Mouse (Mus musculus) right cerebral cortex, adult 2 months (tissue): ENCODE measurements around the gene Ppp1ca.

ENCODE experiments used
- DNase-seq, 2 experiments: peaks; one replicate each; pipeline ENCODE4 v3.0.0; 2021 to 2022; ENCODE audit warnings: low spot score in 2 of 2

The Ppp1ca gene

DNA sequence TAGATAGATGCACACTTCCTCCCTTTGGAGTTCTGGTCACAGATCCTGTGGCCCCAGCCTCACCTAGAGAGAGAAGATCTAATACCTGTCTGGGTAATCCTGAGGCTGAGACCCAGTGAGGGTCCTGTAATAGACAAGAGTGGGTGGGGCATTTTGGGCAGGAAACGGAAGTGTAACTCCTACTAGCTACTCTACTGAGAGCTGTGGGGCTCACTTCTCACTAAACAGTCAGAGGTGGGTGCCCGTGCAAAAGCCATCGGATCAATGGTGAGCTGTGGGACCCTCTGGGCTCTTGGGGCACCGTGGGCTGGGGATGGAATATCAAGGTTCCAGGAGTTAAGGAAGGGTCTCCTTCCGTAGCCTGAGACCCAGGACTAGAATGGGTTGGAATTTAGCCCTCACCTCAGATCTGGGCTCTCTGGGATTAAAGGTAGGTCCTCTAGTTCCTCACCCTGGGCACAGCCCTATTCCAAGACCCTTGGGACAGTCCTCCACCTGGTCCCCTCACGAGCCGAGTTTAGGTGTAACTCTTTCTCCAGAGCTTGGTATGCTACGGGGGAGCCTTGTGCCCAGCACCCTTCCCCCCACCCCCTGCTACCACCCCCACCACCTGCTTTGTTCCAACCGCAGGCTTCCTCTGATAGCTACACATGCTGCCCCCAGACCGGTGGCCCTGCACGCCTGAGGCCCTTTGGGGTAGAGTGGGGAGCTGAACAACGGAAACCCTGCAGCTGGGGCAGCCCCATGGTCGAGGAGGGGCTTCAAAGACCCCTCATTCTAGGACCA, 37.2 kb upstream of the Ppp1ca start:
- no peak for DNase-seq

DNA sequence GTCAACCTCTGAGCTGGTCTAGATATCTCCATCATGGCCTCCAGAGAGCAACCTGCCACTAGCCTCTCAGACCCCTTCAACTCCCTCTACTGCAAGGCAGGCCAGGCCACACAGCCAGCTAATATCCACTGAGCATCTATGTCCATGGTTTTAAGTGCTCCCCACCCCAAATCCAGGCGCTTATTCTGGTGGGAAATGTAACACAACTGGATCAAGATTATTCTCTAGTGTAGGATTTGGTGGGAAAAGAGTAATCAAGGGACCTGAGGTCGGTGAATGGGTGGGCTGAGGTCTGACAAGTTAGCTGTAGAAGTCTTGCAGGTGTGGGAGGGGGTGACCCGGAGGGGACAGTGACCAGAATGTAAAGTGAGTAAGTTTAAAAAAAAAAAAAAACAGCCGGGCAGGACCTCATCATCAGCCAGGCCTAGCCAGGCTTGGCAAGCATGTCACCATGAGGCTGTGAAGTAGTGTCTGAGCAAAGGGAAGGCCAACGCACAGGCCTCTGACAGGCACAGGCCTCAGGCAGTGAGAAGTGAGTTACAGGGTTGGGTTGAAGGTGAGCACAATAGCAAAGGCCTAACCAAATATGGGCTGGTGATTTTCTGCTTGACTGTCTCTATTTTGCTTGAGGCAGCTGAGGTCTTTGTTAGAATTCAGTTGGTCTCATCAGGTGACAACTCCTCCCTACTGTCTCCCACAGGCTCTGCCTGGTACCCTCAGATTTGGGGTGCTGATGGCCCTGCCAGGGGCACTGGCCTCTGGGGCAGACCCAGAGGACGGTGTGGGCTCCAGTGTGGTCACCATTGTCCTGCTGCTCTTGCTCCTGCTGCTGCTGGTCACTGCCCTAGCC, 36.4 kb upstream of the Ppp1ca start:
- DNase-seq = no peak

DNA sequence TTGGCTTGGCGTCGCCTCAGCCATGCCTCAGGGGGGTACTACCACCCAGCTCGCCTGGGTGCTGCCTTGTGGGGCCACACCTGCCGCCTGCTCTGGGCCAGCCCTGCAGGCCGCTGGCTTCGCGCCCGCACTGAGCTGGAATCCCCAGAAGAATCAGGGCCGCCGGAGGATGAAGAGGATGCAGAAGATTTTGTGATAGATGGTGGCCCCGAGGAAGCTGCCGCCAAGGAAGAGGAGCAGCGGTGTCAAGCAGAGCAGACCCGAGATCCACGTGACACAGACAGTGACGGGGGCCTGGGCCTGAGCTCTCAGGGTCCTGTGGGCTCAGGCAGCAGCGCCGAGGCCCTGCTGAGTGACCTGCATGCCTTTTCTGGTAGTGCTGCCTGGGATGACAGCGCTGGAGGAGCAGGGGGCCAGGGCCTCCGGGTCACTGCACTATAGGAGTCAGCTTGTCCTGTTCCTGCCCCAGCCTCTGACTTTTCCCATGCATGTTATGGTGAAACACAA, 35.7 kb upstream of the Ppp1ca start:
- no peak for DNase-seq

DNA sequence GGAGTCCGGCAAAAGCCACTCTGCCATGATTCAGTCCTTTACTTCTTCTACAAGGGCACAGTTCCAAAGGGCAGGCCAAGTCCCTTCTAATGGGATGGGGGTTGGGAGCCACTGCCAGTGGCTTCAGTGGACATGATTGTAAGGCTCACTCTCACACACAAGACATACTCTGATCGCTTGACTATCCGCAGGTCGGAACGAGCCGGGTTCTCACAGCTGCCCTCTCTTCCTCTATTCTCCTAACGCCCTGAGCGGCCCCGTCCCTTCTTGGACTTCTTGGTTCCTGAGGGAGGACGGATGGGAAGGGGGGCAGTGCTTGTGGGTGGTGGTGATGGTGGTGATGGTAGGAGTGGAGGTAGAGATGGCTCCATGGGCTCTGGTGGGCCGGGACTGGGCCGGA, 35.1 kb upstream of the Ppp1ca start:
- DNase-seq = no peak

DNA sequence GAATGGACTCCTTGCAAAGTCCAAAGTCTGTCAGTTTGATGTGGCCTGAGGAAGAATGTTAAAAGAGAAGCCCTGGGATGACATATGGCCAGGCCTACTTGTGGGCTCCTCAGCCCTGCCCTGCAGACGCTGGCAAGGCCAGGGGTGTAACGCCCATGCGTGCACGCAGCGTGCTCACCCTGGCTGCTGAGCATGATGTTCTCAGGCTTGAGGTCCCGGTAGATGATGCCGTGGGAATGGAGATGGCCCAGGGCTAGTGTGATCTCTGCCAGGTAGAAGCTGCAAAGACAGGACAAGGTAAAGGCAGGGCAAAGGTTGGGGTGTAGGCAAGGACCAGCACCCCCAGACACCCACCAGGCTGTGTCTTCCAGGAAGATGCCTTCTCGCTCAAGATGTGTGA, 32.8 kb upstream of the Ppp1ca start:
- no peak for DNase-seq

DNA sequence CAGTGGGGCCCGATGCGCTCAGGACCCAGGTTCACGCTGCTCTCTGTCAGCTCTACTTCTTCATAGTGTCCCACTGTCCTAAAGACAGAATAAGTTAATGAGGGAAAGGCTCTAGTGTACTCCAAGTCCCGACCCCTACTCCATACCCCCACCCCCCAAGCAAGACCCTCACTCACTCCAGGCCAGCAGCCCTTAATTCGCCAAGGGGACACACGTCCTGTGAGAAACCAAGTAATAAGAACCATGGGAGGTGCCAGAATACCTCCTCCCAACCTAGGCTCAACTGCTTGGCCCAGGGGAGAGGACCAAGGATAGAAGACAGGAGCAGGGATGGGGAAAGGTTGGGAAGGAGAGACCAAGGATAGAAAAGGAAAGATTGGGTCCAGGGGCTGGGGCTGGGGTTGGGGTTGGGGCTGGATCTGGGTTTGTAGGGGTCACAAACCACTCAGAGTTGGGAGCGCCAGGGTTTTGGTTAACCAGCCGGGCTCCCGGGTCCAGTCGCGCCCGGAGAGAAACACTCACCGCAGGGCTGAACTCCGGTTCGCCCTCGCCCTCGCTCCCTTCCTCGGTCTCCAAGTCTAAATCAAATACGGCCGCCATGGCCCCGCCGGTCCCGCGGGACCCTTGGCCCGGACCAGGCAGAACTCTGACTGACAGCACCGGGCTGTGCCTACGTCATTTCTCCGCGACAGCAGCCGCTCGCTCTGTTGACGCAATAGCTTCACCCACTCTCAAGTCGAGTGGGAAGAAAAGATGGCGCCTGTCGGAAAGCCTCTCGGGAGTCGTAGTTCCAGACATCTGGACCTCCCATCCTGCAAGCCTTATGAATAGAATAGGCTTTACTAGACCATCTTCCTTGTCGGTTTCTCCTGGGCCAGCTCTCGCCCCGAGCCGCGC, 29.0 kb upstream of the Ppp1ca start, which contains the start of gene Rps6kb2:
Rps6kb2 (minus strand) TSS at position 709 of the 897 bp plus-strand sequence.
- DNase-seq = peak; percentile 99

DNA sequence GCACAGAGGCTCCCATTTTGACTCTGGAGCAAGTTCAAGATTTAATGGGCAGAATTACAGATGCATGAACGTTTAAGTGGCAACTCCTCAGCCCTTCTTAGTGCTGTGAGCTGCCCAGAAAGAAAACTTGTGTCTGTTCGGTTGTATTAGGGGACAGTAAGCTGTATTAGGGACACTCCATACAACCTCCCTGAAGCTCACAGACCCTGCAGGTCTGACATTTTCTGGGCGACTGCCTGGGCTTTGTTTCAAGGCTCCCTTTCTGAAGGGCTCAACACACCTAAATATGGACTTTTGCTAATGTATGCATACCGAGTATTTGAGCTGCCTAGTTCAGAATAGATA, 28.4 kb upstream of the Ppp1ca start:
- no peak for DNase-seq

DNA sequence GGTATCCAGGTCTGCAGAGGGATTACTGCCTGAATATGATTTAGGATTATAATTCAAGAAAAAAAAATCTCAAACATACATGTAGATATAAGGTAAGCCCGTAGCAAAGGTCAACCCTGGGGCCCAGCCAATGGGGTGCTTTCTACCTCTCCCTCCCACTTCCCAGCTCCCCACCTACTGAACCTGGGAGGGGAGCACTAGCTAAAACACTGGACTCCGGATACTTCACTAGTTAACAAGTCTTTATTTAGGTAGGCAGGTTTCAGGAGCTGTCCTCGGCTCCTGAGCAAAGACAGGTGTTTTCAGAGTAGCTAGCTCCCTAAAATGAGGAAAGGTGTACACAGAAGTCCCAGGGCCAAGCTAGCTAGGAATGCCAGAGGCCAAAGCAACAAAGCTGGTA, 27.8 kb upstream of the Ppp1ca start:
- no peak for DNase-seq

DNA sequence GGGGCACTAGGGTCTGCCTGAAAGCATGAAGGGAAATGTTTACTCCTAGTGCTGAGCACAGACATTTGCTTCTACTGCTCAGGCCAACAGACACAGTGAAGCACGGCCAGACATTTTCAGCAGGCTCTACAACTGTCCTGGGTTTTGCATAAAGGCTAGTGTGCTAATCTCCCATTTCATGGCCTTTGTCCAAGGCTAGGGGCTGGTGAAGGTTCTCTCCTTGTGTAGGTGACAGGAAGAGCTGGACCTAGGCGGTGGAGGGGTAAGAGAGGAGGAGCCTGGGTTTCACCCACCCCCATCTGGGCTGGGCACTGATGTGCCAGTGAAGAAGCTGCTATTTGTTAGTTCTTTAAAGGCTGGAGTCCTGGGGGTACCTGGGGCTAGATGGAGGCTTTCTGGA, 27.1 kb upstream of the Ppp1ca start:
- DNase-seq = no peak

DNA sequence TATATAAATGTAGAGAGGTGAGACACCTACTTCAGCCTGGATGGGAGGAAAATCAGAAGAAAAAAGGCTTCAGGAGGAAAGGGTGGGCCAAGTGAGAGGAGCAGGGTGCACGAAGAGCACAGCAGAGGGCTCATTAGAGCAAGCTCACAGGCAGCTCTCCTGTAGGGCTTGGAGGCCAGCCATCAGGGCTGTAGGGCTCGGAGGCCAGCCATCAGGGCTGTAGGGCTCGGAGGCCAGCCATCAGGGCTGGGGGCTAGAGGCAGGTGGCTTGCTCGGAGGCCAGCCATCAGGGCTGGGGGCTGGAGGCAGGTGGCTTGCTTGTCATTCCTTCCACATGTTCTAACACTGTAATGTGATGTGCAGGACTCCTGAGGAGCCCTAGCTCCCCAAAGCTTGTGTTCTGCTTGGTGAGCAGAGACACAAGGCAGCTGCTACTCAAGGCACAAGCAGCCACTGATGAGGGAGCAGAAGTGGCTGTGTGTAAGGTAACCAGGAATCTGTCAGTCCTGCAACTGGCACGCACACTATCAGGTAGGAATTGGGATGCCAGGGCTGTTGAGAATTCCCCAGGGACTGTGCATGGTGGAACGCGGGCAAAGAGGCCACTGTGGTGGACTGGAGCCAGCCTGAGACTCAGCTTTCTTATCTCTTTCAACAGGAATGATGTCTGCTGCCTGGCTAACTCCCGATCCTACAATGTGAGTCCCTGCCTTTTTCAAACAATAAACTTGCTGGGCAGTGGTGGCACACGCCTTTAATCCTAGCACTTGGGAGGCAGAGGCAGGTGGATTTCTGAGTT, 25.0 kb upstream of the Ppp1ca start:
- no peak for DNase-seq

DNA sequence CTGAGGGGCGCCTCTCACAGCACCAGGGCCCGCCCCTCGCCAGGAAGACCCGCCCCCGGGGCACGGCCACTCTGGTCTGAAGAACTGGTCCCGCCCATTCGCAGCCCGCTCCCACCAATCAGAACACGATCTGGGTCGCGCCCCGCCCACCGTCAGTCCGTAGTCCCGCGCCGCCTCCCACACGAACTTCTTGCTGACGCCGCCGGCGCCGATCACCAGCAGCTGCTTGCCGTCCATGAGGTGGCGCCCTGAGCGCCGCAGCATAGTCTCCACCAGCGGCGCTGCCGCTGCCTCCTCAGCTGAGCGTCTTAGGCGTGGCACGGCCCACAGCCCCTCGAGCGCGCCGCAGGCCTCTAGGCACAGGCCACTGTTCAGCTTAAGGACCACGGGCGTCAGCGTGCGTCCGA, 22.5 kb upstream of the Ppp1ca start:
- peak; percentile 99 to 100 for DNase-seq

DNA sequence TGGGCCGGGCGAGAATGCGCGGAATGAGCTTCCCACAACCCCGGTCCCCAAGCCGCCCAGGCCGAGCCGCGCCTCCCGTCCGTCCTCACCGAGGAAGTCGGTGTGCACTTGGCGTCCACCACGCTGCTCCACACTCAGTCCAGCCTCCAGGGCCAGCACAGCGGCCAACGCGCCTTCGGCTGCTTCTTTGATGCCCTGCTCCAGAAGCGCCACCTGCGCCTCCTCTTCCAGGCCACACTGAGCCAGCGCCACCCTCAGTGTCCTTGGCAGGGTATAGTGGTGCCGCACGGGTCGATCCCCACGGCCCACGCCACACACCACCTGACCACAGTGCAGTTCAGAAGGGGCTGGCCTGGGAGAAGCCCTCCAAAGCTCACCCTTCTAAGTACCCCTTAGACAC, 22.1 kb upstream of the Ppp1ca start:
- DNase-seq = peak in 1 of 2 experiments; percentile 58

DNA sequence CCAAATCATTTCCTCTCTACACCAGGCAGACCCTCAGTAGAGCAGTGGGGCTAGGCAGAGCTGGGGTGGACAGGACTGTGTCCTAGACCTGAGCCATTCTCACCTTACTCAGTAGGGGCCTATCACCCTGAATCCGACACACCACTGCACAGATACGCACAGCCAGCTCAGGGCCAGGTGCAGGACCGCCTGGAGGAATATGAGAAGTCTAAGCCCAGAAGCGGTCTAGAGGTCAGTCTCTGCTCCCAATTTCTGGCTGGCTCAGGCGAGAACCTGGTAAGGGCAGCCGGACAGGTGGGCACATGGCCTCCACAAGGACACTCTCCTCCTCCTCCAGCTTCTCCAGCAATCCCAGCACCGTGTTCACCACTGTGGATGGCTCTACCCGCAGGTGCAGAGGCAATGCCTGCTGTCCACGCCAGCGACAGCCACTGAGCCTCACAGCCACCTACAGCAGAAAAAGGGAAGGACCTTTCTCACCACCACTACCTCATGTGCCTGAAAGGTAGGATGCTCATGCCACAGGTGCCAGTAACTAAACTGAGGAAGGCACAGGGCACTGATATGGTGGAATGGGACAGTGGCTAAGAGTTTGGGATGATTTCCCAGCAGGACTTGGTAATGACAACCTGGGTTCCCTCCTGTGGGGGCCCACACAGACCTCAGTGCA, 21.0 kb upstream of the Ppp1ca start:
- DNase-seq = no peak

DNA sequence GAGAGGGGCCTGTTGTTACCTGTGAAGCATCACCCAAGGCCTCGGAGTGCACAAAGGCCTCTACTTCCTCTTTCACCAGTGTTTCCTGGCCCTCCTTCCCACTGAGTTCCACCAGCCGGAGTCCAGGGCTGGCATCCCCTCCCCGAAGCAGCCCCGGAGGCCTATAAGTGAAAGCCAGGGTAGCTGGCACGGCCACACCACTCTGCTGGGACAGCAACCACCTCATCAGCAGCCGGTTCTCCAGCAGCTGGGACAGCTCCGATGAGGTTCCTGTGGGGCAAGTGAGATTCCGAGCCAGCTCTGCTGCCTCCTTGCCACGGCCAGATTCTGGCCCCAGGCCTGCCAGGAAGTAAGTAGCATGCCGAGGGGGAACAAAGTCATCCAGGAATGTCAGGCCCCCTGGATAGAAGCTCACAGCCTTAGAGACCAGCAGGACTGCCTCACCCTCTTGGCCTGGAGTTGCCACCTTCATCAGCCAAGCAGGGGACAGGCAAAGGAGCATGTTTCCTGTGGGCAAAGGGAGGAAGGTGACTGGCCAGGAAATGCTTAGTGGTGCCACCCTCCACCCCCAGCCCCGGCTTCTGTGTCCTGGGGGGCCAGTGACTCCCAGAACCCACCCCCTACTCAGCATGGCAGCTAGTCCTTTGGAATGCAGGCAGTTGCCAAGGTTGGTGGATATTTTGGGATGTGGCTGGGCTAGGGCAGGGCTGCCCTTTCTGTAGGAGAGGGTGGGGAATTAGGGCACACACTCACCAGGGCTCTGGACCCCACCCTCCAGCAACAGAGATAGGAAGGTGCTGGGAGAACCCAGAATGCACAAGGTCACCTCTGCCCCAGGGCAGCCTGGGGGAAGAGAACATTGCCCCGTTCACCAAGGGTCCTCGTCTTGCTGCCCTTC, 20.2 kb upstream of the Ppp1ca start:
- no peak for DNase-seq

DNA sequence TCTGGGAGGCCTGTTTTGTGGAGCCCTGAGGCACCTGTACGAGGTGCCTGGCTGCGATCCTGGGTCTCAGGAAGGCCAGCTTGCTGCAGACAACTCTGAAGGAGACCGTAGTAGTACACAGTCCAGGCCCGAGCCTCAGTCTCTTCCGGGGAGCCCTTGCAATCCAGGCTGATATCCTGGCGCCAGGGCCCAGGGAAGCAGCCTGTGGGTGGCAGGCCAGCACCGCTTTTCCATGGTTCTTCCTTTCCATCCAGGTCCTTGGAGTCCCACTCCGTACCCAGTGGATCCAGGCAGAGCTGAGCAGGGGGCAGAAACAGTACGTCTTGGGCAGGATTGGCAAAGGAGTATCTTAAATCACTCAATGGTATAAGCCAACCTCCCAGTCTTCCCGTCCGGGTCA, 18.9 kb upstream of the Ppp1ca start:
- DNase-seq = no peak

DNA sequence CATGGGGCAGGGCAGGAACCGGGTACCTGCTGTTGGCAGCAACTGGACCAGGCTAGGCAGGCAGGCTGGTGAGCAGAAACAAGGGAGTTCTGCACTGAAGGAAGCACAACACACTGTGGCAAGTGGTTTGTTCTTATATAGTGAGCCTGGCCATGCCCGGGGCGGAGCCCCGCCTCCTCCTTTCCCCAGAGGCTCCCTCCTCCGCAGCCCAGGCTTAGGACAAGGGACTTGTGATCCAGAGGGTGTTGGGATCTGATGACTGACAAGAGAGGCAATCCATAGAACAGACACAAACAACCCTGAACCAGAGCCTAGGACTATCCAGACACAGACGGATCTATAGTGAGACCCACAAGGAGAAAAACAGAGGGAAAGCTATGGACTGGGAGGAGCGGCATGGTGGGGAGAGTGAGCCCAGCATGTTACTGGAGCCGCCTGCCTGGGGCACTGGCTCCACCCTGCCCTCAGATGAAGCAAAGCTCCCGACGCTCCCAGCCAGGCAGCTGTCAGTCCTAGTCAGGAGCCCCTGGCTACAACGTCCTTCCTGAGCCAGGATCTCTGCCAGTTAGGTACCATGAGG, 16.4 kb upstream of the Ppp1ca start, which contains the start of gene Carns1:
Carns1 (minus strand) TSS at position 112 of the 580 bp plus-strand sequence.
- no peak for DNase-seq

DNA sequence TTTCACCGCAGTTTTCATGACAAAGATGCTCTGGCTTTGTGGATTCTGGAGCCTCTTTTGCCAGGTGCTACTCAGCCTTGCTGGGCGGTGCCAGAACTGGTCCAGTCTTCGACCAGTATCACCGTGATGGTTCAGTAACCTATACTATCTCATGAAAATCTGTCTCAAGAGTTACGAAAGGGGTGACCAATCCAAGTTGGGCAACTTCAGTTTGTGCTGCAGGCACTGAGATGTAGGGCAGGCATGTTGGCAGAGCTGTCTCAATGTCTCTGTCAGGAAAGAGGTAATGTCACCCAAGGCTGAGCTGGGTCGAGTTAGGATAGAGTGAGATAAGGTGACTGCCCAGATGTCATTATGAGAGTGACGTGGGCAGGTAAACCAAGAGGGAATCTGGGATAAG, 11.5 kb upstream of the Ppp1ca start:
- no peak for DNase-seq

DNA sequence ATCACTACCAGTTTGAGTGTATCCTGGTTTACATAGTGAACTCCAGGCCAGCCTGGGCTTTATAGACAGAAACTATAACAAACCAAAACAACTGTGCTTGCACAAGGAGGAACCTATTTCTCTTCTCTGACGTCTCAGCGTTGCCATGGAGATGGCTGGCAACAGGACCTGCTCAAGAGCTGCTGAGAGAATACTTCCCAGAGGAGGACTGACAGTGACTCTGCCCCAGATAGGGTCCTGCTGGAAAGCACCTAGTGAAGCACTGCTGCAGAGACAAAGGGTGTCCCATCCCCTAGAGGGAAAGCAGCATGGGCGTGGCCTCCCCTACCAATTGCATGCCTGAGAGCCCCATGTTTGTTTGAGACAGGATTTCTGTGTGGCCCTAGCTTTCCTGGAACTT, 10.0 kb upstream of the Ppp1ca start:
- DNase-seq = peak; percentile 79 to 89

DNA sequence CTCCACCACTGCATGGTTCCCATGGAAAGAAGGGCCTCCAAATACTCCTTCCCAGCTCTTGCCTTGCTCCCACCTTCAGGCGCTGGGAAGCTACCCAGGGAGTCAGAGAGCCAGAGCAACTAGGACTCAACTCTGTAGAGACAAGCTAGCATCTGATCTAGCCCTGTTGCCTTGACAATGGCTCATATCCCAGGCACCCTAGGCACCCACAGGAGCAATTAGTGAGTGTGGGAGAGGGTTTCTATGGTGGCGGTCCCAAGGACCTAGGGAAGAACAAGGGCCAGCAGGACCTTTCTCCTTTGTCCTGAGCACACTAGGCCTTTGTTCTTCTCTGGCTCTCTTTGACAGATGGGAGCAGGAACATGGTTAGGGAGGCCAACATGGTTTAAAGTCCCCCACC, 8.2 kb upstream of the Ppp1ca start:
- no peak for DNase-seq
